Mouse (Mus musculus) adrenal gland, adult 2 months (tissue): ENCODE results near the gene Ly6g6c. TPM values are rescaled to one million over a fixed set of nuclear protein-coding genes. Genes with fewer than 3 reads are reported as not detected.
A peak's percentile ranks its signal among the peaks of the same experiment; 100 is the strongest.
"Not testable (repeated sequence)": the region's sequence is repeated elsewhere in the genome, so short reads cannot be mapped to it uniquely, and the experiment has no call there.

Experiments used
- DNase-seq: peaks from one replicate; pipeline ENCODE4 v3.0.0; 2021
- polyA plus RNA-seq: library from polyadenylated mRNA; depleted of rRNA; stranded (reverse); fragments of >200 nt; gene quantifications from 2 replicates; pipeline ENCODE4 v1.2.3, GENCODE M21; 2012
- total RNA-seq, 2 experiments: library from RNA; stranded (reverse); gene quantifications; 2 replicates each; pipeline ENCODE4 v1.2.3; 2021

Gene Ly6g6c
- total and polyA plus RNA-seq, 3 experiments: not detected

DNA sequence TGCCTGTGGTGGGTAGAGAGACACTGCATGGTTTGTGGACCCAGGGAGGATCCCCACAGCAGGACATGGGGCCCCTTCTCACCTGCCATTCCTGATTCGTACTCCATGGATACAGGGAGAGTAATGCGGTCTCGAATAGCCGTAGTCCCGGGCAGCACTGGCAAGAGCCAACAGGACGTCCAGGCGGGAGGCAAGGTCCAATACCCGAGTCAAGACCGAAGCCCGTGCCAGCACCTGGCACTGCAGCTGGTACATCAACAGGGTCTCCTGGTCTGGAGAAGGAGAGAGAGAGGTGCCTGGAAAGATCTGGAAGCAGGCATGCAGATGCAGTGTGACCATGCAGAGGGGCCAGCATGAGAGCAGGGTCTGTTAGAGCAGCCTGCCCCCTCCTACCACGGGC lies 33.9 kb upstream of the Ly6g6c start:
- no peak for DNase-seq

GRCm38 (mm10) chr17:35031880-35032279 lies 33.3 kb upstream of the Ly6g6c start:
- no peak for DNase-seq

- DNase-seq: no peak
These were observed 32.8 kb upstream of the Ly6g6c start for GRCm38 (mm10) chr17:35032323-35032870.

GRCm38 (mm10) chr17:35033703-35034102 lies 31.5 kb upstream of the Ly6g6c start:
- DNase-seq: not testable (repeated sequence)

DNA sequence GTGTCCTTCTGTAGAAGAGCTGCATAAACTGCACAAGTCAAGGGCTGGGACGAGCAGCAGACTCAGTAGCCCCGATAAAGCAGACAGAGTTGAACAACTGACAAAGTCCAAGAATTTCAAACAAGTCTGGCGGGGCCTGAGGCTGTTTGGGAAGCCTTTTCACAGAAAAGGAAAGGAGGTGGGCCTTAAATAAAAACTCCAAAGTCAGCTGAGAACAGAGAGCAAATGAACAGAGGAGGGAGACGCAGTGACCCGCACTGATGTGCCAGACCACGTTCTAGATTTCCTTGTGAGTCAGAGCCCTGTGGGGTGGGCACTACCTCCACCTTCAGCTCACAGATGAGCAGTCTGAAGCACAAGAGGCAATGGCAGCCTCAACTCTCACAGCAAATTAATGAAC lies 30.3 kb upstream of the Ly6g6c start:
- no peak for DNase-seq

DNA sequence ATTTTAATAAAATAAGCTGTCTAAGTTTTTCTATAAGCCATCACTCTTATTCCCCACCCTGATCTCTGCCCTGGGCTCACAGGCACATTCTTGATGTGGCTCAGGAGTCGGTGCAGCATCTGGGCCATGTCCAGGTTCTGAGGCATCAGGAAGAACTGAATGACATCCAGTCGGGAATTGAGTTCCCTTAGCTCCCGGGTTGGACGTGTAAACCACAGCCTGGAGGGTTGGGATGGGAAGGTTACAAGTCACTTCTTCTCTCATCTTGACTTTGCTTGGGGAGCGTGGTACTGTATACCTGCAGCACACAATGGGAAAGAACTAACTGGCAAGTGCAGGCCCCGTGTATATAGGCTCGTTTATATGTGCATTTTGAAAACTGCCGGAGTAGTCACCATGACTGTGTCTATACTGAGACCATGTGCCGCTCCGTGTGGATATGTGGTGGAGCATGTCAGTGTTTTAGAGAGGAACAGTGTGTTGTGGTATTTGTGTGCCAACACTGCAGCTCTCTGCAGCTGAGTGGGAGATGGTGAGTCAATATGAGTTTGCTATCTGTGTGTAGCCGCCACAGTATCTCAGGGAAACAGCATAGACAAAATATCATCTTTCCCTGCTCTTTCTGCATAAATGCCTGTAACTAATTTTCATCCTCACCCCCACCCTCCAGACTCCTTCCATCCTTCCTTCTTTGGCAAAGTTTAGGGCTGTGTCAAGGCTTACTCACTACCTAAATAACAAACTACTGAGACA lies 25.9 kb upstream of the Ly6g6c start:
- no peak for DNase-seq

GRCm38 (mm10) chr17:35043794-35044193 lies 21.4 kb upstream of the Ly6g6c start:
- DNase-seq: no peak

DNA sequence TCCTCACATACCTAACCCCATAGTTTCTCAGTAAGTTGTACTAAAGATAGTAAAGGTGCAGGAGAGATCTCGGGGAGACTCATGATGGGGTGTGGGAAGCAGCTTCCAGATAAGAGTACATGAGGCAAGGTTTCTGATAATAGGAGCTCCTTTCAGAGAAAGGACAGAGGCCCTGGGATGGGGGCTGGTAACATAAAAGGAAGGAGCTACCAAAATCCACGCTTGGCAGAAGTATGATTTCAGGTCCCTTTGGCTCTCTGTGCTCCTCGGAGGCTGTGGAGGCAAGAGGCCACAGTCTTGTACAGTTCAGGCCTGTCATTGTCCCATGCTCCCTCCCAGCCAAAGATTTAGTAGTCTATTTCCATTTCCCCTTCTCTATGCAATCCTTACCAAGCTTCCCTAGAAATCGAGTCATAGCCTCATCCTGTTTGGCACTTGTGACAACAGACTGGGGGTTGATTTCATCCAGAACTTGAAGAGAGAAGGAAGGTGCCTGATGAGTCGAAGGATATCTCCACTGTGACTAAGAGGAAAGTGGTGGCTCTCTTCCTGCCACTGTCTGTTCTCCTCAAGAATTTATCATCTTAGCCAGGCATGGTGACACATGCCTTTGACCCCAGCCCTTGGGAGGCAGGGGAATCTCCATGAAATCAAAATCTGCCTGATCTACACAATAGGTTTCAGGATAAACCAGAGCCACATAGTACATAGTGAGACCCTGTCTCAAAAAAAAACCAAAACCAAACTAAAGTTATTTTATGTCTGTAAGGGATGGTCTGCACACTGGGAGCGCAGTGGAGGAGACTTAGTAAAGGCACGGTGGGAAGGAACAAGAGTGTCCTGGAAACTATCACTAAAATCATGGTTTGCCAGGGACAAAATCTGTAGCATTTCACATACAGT lies 20.0 kb upstream of the Ly6g6c start:
- DNase-seq: no peak

- DNase-seq: no peak
These were observed 19.1 kb upstream of the Ly6g6c start for GRCm38 (mm10) chr17:35045807-35046680.

DNA sequence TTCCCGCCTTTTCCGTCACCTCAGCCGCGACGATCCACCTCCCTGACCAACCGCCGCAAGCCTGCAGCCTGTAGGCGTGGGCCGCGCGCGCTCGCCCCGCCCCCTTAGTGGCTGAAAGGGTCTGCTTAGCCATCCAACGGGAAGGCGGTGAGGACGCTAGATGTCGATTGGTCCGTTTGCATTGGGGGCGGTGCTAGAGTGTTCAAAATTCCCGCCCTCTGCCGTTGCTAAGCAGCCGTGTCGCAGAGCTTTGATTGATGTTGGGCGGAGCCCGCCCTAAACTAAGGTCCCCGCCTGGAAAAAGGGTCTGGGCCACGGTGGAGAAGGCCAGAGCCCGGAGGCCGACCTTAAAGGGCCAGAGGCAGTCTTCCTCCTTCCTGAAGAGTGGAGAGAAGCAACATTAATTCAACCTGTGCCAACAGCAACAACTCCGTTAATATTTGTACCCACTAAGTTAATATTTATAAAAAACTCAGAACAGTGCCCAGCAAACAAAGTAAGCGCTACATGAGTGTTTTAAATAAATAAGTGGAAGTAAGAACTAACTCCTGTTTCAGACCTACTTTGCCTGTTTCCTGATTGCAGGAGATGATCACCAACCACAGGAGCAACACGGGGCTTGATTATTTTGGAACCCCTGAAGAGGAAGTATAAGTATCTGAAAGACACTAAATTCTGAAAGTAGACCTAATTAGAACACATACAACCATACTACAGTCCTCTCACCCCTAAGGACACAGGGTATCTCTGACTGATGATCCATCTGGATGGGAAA lies 18.3 kb upstream of the Ly6g6c start, which contains the start of gene Msh5:
Gene Msh5 (minus strand): TSS at position 65 of the 775 bp plus-strand sequence.
- DNase-seq: peak; percentile 98

- DNase-seq: no peak
These were observed 17.5 kb upstream of the Ly6g6c start for GRCm38 (mm10) chr17:35047688-35048087.

- DNase-seq: no peak
These were observed 16.8 kb upstream of the Ly6g6c start for GRCm38 (mm10) chr17:35048149-35048931.

DNA sequence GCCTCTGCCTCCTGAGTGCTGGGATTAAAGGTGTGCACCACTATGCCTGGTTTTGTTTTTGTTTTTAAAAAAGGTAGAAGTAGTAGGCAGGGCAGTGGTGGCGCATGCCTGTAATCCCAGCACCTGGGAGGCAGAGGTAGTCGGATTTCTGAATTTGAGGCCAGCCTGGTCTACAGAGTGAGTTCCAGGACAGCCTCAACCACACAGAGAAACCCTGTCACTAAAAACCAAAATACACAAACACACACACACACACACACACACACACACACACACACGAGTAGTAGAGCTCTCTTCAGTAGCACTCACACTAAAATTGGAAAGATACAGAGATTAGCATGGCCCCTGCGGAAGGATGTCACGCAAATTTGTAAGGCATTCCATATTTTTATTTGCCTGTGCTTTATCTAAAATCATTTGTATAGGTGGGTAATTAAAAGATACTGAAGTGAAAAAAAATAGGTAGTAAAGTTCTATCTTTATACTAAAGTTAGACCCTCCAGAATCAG lies 16.2 kb upstream of the Ly6g6c start:
- DNase-seq: no peak

DNA sequence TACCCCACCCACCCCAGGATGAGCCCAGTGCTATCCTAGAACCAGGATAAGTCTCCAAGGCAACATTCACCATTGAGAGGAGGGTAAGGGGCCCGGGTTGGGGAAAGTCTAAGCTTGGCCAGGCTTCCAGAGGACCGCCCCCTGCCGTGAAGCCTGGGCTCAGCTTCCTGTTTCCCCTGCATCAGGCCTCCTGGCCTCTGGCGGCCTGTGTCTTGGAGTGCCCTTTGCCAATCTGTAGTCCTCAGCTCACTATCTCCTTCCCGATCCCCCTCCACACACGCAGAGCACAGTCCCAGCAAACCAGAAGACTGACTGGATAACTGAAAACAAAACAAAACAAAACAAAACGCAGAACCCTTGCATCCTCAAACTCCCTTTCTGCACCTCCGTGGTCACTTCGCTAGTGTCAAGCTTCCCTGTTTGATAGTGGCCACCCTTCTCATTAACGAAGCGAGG lies 15.6 kb upstream of the Ly6g6c start, which contains the start of gene Clic1:
Gene Clic1 (plus strand): TSS at position 406 of the 456 bp plus-strand sequence.
- DNase-seq: peak; percentile 51

DNA sequence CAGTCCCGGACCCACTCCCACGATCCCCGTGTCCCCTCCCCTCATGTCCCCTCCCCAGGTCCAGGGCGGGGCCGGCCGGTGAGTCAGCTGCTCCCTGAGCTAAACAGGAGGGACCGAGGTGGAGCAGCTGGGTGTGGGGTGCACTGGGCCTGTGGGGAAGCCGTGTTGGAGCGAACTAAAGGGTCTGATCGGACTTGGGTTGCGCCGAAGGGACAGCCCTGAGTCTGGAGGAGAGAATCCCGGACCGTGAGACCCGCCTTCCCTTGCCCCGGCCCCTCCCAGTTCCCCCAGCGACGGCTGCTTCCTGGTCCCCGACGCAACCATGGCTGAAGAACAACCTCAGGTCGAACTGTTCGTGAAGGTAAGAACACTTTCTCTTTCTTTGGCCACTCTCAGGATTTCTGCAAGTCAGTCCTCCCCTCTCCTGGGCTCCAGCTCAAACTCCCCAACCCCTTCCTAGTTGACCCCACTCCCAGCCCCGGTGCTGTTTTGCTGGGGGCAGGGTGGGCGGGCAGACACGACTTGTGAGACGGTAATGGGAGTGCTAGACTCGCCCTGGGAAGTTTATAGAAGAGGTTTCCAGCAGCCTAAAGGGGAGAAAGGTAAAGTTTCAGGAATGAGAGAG lies 14.9 kb upstream of the Ly6g6c start:
- DNase-seq: peak; percentile 86

DNA sequence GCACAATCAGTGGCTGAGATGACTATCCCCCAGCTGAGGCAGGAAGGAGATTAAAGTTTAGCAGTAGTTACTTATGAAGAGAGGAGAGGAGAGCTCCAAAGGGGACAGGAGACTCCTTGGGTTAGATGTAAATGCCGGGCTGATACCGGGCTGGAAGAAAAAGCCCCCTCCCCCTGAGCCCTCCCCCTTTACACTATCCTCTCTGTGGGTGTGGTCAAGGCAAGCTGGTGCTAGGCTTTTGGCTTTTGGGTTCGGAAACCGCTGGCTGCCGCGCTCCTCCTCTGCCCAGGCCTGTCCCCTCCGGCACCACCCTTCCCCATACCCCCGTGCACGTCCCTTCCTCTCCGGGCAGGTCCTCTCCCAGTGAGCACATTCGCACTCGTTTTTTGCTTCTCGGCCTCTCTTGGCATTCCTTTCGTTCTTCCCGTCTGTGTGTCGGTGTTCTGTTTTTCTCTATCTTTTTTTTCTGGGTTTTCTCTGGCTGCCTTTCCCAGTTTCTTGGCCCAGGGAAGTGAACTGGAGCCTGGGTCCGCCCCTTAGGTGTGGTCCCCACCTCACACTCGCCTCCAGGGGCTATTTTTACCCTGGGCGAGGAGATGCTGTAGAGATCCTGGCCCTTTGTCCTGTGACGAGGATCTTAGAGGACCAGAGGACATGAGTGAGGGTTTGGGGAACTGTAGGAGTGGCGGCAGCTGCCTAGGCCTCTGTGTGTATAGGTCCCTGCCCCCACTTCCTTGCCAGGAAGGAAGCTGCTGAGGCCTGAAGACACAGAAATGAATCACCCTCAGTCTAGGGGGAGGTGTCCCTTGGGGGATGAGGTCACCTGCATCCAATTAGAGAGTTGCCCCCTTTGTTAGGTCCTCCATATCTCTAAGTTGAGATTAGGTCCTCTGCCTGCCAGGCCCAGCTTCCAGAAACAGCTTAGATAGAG lies 13.8 kb upstream of the Ly6g6c start:
- peak; percentile 86 for DNase-seq

DNA sequence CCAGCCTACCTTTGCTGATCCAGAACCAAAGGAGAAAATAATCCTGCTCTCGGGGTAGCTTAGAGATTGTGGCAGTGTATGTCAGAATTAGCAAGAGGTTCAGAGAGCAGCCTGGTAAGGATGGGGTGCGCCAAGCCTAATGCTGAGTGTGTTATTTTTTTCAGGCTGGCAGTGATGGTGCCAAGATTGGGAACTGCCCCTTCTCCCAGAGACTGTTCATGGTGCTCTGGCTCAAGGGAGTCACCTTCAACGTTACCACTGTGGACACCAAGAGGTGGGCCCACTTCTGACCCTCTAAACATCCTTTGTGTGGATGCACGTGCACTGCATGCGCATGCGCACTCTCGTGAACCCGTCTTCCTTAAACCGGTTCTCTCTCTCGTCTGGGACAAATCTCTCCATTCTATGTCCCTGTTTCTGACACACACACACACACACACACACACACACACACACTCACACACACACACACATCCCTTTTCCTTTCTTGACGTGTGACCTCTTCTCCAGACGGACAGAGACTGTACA lies 12.9 kb upstream of the Ly6g6c start:
- DNase-seq: no peak
